In the genomic region with DNA sequence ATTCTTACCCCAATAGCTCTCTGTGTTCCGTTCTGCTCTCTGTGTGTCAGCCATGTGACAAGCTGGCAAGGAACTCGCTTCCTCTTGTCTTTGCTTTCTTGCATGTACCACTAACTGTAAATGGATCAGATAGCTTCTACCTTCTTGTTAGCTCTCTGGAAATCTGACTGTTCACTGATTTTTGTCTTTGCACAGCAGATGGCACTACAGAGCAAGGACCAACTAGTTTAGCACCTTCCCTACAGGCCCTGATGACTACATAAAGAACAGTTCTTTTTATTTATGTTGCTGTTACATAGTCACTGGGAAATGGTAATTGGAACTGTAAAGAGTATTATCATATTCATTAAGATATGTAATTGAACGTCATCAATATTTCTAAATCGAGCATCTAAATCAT, we compare ENCODE assay signal across 8 mouse cellular contexts.
DNase-seq lines count a peak whose midpoint lies in the region; ATAC-seq lines count a peak whose summit lies in the region.

No protein-coding gene starts in this region.

- peak; percentile 59; the same call in 1 of the 2 replicates for ATAC-seq in hindbrain, embryonic 14.5 days (ENCODE audit: low FRiP score)
- ATAC-seq in hindbrain, embryonic 12.5 days (ENCODE audit: low FRiP score) = no peak
- no peak for ATAC-seq in liver, embryonic 11.5 days (replicated peaks; ENCODE audit: low FRiP score)

- H3K9ac ChIP-seq in hindbrain, embryonic 14.5 days = no peak overlapping the region
- H3K9ac ChIP-seq in hindbrain, embryonic 12.5 days = no peak overlapping the region
- no peak overlapping the region for H3K9ac ChIP-seq in liver, embryonic 11.5 days (ENCODE audit: low read depth, low read length)

- DNase-seq in hindbrain, embryonic 14.5 days (ENCODE audit: low spot score) = peak; percentile 60
- DNase-seq in thymus, postnatal 14 days = peak; percentile 8
- no peak for DNase-seq in thymus, postnatal 36 days
- peak; percentile 56 for DNase-seq in embryo, embryonic 10.5 days (ENCODE audit: low spot score)
- no peak for DNase-seq in spleen, postnatal 10 days (ENCODE audit: low spot score in 2 of 2)
- DNase-seq in liver, embryonic 11.5 days (ENCODE audit: low spot score) = no peak
- no peak for DNase-seq in urinary bladder, adult 18-20 months (ENCODE audit: low spot score in 2 of 2)

- H3K4me1 ChIP-seq in hindbrain, embryonic 14.5 days (replicated peaks; ENCODE audit: control insufficient read depth, insufficient read depth, low read length) = no peaks in the 10 kb centered on the region
- H3K4me1 ChIP-seq in hindbrain, embryonic 12.5 days = no peaks in the 10 kb centered on the region
- H3K4me1 ChIP-seq in liver, embryonic 11.5 days (replicated peaks; ENCODE audit: control insufficient read depth, insufficient read depth, low read length) = no peaks in the 10 kb centered on the region

- 77% methylated on average over 4 of the region's 4 CpGs for WGBS in hindbrain, embryonic 14.5 days
- 69% methylated on average over 4 of the region's 4 CpGs for WGBS in hindbrain, embryonic 12.5 days
- WGBS in liver, embryonic 11.5 days = 67% methylated on average over 4 of the region's 4 CpGs

- no peaks in the 10 kb centered on the region for H3K36me3 ChIP-seq in hindbrain, embryonic 14.5 days (replicated peaks; ENCODE audit: control insufficient read depth, insufficient read depth)
- H3K36me3 ChIP-seq in hindbrain, embryonic 12.5 days = no peaks in the 10 kb centered on the region
- H3K36me3 ChIP-seq in liver, embryonic 11.5 days (ENCODE audit: control insufficient read depth, insufficient read depth, low read length) = no peaks in the 10 kb centered on the region

- H3K4me2 ChIP-seq in hindbrain, embryonic 14.5 days (replicated peaks) = no peak overlapping the region
- H3K4me2 ChIP-seq in hindbrain, embryonic 12.5 days (replicated peaks) = no peak overlapping the region
- no peak overlapping the region for H3K4me2 ChIP-seq in liver, embryonic 11.5 days

- no peak overlapping the region for H3K27ac ChIP-seq in hindbrain, embryonic 14.5 days
- H3K27ac ChIP-seq in hindbrain, embryonic 12.5 days = no peak overlapping the region
- H3K27ac ChIP-seq in liver, embryonic 11.5 days (ENCODE audit: low read depth, low read length) = no peak overlapping the region

- H3K9me3 ChIP-seq in hindbrain, embryonic 14.5 days (ENCODE audit: control insufficient read depth, low read length) = no peaks in the 10 kb centered on the region
- no peaks in the 10 kb centered on the region for H3K9me3 ChIP-seq in hindbrain, embryonic 12.5 days (replicated peaks)
- H3K9me3 ChIP-seq in liver, embryonic 11.5 days (ENCODE audit: control insufficient read depth, low read length) = no peaks in the 10 kb centered on the region

- no peak overlapping the region for H3K4me3 ChIP-seq in hindbrain, embryonic 14.5 days (replicated peaks; ENCODE audit: low read length)
- H3K4me3 ChIP-seq in hindbrain, embryonic 12.5 days = no peak overlapping the region
- H3K4me3 ChIP-seq in liver, embryonic 11.5 days (ENCODE audit: low read depth, low read length) = no peak overlapping the region

- no peaks in the 10 kb centered on the region for H3K27me3 ChIP-seq in hindbrain, embryonic 14.5 days (ENCODE audit: control insufficient read depth, insufficient read depth, low read length)
- no peaks in the 10 kb centered on the region for H3K27me3 ChIP-seq in hindbrain, embryonic 12.5 days
- H3K27me3 ChIP-seq in liver, embryonic 11.5 days (replicated peaks; ENCODE audit: control insufficient read depth, insufficient read depth, low read length) = no peaks in the 10 kb centered on the region

Comparison
In these comparisons a context has a peak if more than half of its experiments do, and no peak if none do; other contexts are left out.
1. DNase-seq: peak in hindbrain, embryonic 14.5 days (single experiment), thymus, postnatal 14 days (single experiment) and embryo, embryonic 10.5 days (single experiment); none in thymus, postnatal 36 days (0 of 2), spleen, postnatal 10 days (0 of 2), liver, embryonic 11.5 days (single experiment) and urinary bladder, adult 18-20 months (0 of 2).